Mouse (Mus musculus): Measurements from ENCODE around the gene Nos2. TPM values are rescaled to one million over a fixed set of nuclear protein-coding genes. Genes with fewer than 3 reads are reported as not detected.
"Not testable (repeated sequence)": the region's sequence is repeated elsewhere in the genome, so short reads cannot be mapped to it uniquely, and the experiment has no call there.

Nos2 gene
- polyA plus RNA-seq, 1 experiment from 2014 or later = 0.92 TPM

DNA sequence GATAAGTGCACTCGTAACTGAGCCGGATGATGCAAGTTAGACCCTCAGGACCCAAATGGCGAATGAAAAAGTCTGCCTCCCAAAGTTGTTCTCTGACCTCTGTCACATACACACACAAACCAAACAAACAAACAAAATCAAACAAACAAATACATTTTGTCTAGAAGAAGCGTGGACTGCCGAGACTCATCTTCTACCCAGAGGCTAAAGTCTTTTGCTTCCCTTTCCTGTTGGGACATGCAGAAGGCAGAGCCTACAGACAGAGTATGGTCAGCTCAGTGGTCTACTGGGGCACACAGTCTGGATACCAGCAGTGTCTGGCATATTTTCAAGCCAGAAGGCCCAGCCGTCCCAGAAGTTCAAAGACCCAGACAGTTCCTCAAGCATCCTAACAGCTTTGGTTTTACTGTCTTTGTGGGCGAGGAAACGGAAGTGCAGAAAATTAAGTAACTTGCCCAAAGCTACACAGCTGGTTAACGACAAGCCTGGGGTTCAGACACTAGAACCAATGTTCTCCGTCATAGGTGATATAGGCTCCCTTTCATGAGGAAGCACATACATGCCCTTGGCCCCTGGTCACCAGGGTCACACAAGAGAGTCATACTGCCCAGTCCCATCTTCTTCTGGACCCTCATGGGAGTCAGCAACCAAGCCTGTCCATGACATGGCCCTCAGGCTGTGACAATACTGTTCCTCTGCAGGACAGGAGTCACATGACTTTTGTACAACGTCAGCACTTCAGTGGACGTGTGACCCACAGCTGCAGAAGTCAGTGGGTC is 62.1 kb downstream of the Nos2 start:
- Histone ChIP-seq H3K27ac (0 out of 2 replicates have a peak overlapping the region, but pooled peaks have one; percentile 1), H3K36me3 (ENCODE audit: insufficient read depth, low read length) (no peaks in the 10 kb centered on the region), H3K27me3 (ENCODE audit: insufficient read depth, low read length) (no peaks in the 10 kb centered on the region), H3K9me3 (replicated peaks; ENCODE audit: low read length) (no peaks in the 10 kb centered on the region), H3K4me1 (replicated peaks; ENCODE audit: insufficient read depth, low read length) (no peaks in the 10 kb centered on the region), H3K4me2 (ENCODE audit: low read length) (peak overlapping the region; percentile 54), H3K4me3 (replicated peaks; ENCODE audit: low read depth, low read length) (peak overlapping the region; percentile 2; the same call in 1 of the 2 replicates), H3K9ac (ENCODE audit: low read depth, low read length) (no peak overlapping the region)
- WGBS = 73% methylated on average over 12 of the region's 12 CpGs
- no peak for ATAC-seq (replicated peaks; ENCODE audit: low FRiP score, low read depth)
- DNase-seq (ENCODE audit: low spot score) = no peak
- no peak for TF ChIP-seq CTCF (IDR thresholded peaks at IDR 0.05; ENCODE audit: low read depth)

DNA sequence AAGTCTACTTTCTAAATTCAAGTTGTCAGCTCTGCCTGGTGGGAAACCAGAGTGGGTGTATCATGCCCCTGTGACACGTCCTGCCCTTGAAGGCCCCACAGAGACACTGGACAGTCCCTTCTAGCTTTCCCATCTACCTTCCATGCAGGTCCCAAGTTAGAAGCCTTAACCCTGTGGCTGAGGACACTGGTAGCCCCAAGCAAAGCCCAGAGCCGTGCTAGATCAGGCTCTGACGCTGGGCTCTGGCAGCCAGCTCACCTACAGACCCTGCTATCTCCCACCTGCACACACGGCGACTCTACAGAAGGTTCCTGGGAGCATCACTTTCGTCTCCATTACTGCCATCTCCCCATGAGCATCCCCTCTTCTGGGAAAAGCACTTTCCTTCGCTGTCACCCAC is 63.0 kb downstream of the Nos2 start:
- Histone ChIP-seq H3K27ac (0 out of 2 replicates have a peak overlapping the region, but pooled peaks have one; percentile 1), H3K9ac (ENCODE audit: low read depth, low read length) (peak overlapping the region; percentile 40; the same call in 1 of the 2 replicates), H3K9me3 (replicated peaks; ENCODE audit: low read length) (no peaks in the 10 kb centered on the region), H3K27me3 (ENCODE audit: insufficient read depth, low read length) (no peaks in the 10 kb centered on the region), H3K4me1 (replicated peaks; ENCODE audit: insufficient read depth, low read length) (no peaks in the 10 kb centered on the region), H3K4me2 (ENCODE audit: low read length) (peak overlapping the region; percentile 54), H3K4me3 (replicated peaks; ENCODE audit: low read depth, low read length) (peak overlapping the region; percentile 39), H3K36me3 (ENCODE audit: insufficient read depth, low read length) (no peaks in the 10 kb centered on the region)
- DNase-seq (ENCODE audit: low spot score) (no peak), ATAC-seq (replicated peaks; ENCODE audit: low FRiP score, low read depth) (no peak)
- 84% methylated on average over 7 of the region's 7 CpGs for WGBS
- TF ChIP-seq CTCF (IDR thresholded peaks at IDR 0.05; ENCODE audit: low read depth) = no peak

- WGBS = 47% methylated on average over 10 of the region's 10 CpGs
- no peak for TF ChIP-seq CTCF (IDR thresholded peaks at IDR 0.05; ENCODE audit: low read depth)
- H3K9ac ChIP-seq (ENCODE audit: low read depth, low read length) = peak within 1 kb of the TSS; percentile 49
- H3K27ac ChIP-seq = peak within 1 kb of the TSS; percentile 65; the same call in 1 of the 2 replicates
- no peaks in the 10 kb centered on the region for H3K27me3 ChIP-seq (ENCODE audit: insufficient read depth, low read length)
- peak within 1 kb of the TSS; percentile 39 for H3K4me3 ChIP-seq (replicated peaks; ENCODE audit: low read depth, low read length)
- H3K36me3 ChIP-seq (ENCODE audit: insufficient read depth, low read length) = no peaks in the 10 kb centered on the region
- no peaks in the 10 kb centered on the region for H3K9me3 ChIP-seq (replicated peaks; ENCODE audit: low read length)
- DNase-seq (ENCODE audit: low spot score) (peak; percentile 94), ATAC-seq (replicated peaks; ENCODE audit: low FRiP score, low read depth) (peak; percentile 85)
- H3K4me1 ChIP-seq (replicated peaks; ENCODE audit: insufficient read depth, low read length) = no peaks in the 10 kb centered on the region
- H3K4me2 ChIP-seq (ENCODE audit: low read length) = peak within 1 kb of the TSS; percentile 54
Observed at GRCm38 (mm10) chr11:78984483-78985177, 64.0 kb downstream of the Nos2 start, which contains the start of gene Lgals9. TSS of gene Lgals9 (minus strand) at chr11:78984946.

GRCm38 (mm10) chr11:78985505-78985904 is 64.9 kb downstream of the Nos2 start:
- Histone ChIP-seq H3K27me3 (ENCODE audit: insufficient read depth, low read length) (no peaks in the 10 kb centered on the region), H3K4me1 (replicated peaks; ENCODE audit: insufficient read depth, low read length) (no peaks in the 10 kb centered on the region), H3K9me3 (replicated peaks; ENCODE audit: low read length) (no peaks in the 10 kb centered on the region), H3K9ac (ENCODE audit: low read depth, low read length) (no peak overlapping the region), H3K36me3 (ENCODE audit: insufficient read depth, low read length) (no peaks in the 10 kb centered on the region), H3K4me3 (replicated peaks; ENCODE audit: low read depth, low read length) (no peak overlapping the region), H3K4me2 (ENCODE audit: low read length) (no peak overlapping the region), H3K27ac (no peak overlapping the region)
- no peak for ATAC-seq (replicated peaks; ENCODE audit: low FRiP score, low read depth)
- TF ChIP-seq CTCF (IDR thresholded peaks at IDR 0.05; ENCODE audit: low read depth) = no peak
- peak; percentile 16 for DNase-seq (ENCODE audit: low spot score)

- H3K27ac ChIP-seq = no peak overlapping the region
- no peaks in the 10 kb centered on the region for H3K4me1 ChIP-seq (replicated peaks; ENCODE audit: insufficient read depth, low read length)
- no peak for DNase-seq (ENCODE audit: low spot score)
- H3K4me3 ChIP-seq (replicated peaks; ENCODE audit: low read depth, low read length) = no peak overlapping the region
- H3K4me2 ChIP-seq (ENCODE audit: low read length) = no peak overlapping the region
- H3K9ac ChIP-seq (ENCODE audit: low read depth, low read length) = no peak overlapping the region
- no peak for TF ChIP-seq CTCF (IDR thresholded peaks at IDR 0.05; ENCODE audit: low read depth)
- H3K36me3 ChIP-seq (ENCODE audit: insufficient read depth, low read length) = no peaks in the 10 kb centered on the region
- no peak for ATAC-seq (replicated peaks; ENCODE audit: low FRiP score, low read depth)
- H3K9me3 ChIP-seq (replicated peaks; ENCODE audit: low read length) = no peaks in the 10 kb centered on the region
- 86% methylated on average over 10 of the region's 10 CpGs for WGBS
- no peaks in the 10 kb centered on the region for H3K27me3 ChIP-seq (ENCODE audit: insufficient read depth, low read length)
Observed at GRCm38 (mm10) chr11:78986311-78987002, 65.9 kb downstream of the Nos2 start.

DNA sequence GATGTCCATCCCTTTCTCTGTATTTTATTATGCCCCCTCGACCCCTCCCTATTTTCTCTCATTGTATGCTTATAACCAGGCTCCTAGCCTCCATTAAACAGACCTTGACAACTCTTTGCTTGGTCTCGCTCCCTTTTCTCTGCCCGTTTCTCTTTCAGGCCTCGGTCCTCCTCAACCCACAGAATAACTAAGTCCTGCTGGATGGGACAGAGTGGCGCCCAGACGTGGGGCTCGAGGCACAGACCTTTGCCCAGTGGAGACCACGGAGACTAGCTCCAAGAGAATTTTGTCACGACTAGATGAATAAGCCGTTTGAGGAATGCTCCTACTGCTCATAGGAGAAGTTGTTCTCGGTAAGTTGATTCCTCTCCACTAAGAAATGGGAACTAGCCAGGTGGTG is 68.6 kb downstream of the Nos2 start:
- not testable (repeated sequence) for H3K9ac ChIP-seq (ENCODE audit: low read depth, low read length); H3K9me3 ChIP-seq (replicated peaks; ENCODE audit: low read length); H3K4me1 ChIP-seq (replicated peaks; ENCODE audit: insufficient read depth, low read length); H3K4me2 ChIP-seq (ENCODE audit: low read length); DNase-seq (ENCODE audit: low spot score); H3K4me3 ChIP-seq (replicated peaks; ENCODE audit: low read depth, low read length); H3K36me3 ChIP-seq (ENCODE audit: insufficient read depth, low read length); H3K27ac ChIP-seq; H3K27me3 ChIP-seq (ENCODE audit: insufficient read depth, low read length); ATAC-seq (replicated peaks; ENCODE audit: low FRiP score, low read depth)
- WGBS = 92% methylated on average over 11 of the region's 11 CpGs

All from kidney, postnatal 0 days (tissue).